Mouse (Mus musculus): Measurements from ENCODE around the gene Ndufs2. TPM values are rescaled to one million over a fixed set of nuclear protein-coding genes. Genes with fewer than 3 reads are reported as not detected.

Ndufs2 gene
- polyA plus RNA-seq, 1 experiment from 2014 or later: 255 TPM

- peak overlapping the region; percentile 53 for H3K4me2 ChIP-seq (replicated peaks; ENCODE audit: low read depth)
- no peak overlapping the region for H3K9ac ChIP-seq (ENCODE audit: low read depth, low read length)
- WGBS: 75% methylated on average over 3 of the region's 3 CpGs
- no peak for TF ChIP-seq CTCF (IDR thresholded peaks at IDR 0.05; ENCODE audit: low read depth)
- peak overlapping the region; percentile 85; the same call in 1 of the 2 replicates for H3K4me3 ChIP-seq (ENCODE audit: low read depth, low read length)
- no peaks in the 10 kb centered on the region for H3K9me3 ChIP-seq (ENCODE audit: control insufficient read depth)
- H3K27me3 ChIP-seq (replicated peaks; ENCODE audit: control insufficient read depth, insufficient read depth, low read length): peaks cover 7% of the 10 kb centered on the region; the same call in 1 of the 2 replicates
- H3K36me3 ChIP-seq (ENCODE audit: control insufficient read depth, insufficient read depth): peaks cover 15% of the 10 kb centered on the region
- ATAC-seq: no peak
- no peak overlapping the region for H3K27ac ChIP-seq (ENCODE audit: low read depth, low read length)
- H3K4me1 ChIP-seq (replicated peaks; ENCODE audit: control insufficient read depth, insufficient read depth, low read length): no peaks in the 10 kb centered on the region; the same call in 1 of the 2 replicates
These were observed 42.2 kb upstream of the Ndufs2 start for GRCm38 (mm10) chr1:171293351-171293750.

- H3K4me2 ChIP-seq (replicated peaks; ENCODE audit: low read depth): peak overlapping the region; percentile 86; the same call in 1 of the 2 replicates
- peaks cover 40% of the 10 kb centered on the region for H3K36me3 ChIP-seq (ENCODE audit: control insufficient read depth, insufficient read depth)
- no peak overlapping the region for H3K9ac ChIP-seq (ENCODE audit: low read depth, low read length)
- no peaks in the 10 kb centered on the region for H3K27me3 ChIP-seq (replicated peaks; ENCODE audit: control insufficient read depth, insufficient read depth, low read length)
- WGBS: 63% methylated on average over 4 of the region's 4 CpGs
- no peak for TF ChIP-seq CTCF (IDR thresholded peaks at IDR 0.05; ENCODE audit: low read depth)
- no peak overlapping the region for H3K4me3 ChIP-seq (ENCODE audit: low read depth, low read length)
- H3K27ac ChIP-seq (ENCODE audit: low read depth, low read length): no peak overlapping the region
- no peaks in the 10 kb centered on the region for H3K9me3 ChIP-seq (ENCODE audit: control insufficient read depth)
- ATAC-seq: no peak
- H3K4me1 ChIP-seq (replicated peaks; ENCODE audit: control insufficient read depth, insufficient read depth, low read length): no peaks in the 10 kb centered on the region; the same call in 1 of the 2 replicates
These were observed 37.1 kb upstream of the Ndufs2 start for GRCm38 (mm10) chr1:171288328-171288727.

GRCm38 (mm10) chr1:171287136-171288081, 36.2 kb upstream of the Ndufs2 start, which contains the start of gene Usp21:
Usp21 (minus strand) TSS chr1:171287991.
- Histone ChIP-seq H3K27me3 (replicated peaks; ENCODE audit: control insufficient read depth, insufficient read depth, low read length) (no peaks in the 10 kb centered on the region), H3K9me3 (ENCODE audit: control insufficient read depth) (no peaks in the 10 kb centered on the region), H3K4me3 (ENCODE audit: low read depth, low read length) (peak within 1 kb of the TSS; percentile 76), H3K4me2 (replicated peaks; ENCODE audit: low read depth) (peak within 1 kb of the TSS; percentile 86), H3K9ac (ENCODE audit: low read depth, low read length) (peak within 1 kb of the TSS; percentile 91), H3K4me1 (replicated peaks; ENCODE audit: control insufficient read depth, insufficient read depth, low read length) (no peaks in the 10 kb centered on the region; the same call in 1 of the 2 replicates), H3K36me3 (ENCODE audit: control insufficient read depth, insufficient read depth) (peaks cover 45% of the 10 kb centered on the region), H3K27ac (ENCODE audit: low read depth, low read length) (peak within 1 kb of the TSS; percentile 54)
- ATAC-seq: peak; percentile 88
- TF ChIP-seq CTCF (IDR thresholded peaks at IDR 0.05; ENCODE audit: low read depth): 0 out of 2 replicates have a peak, but pooled peaks have one; percentile 3
- WGBS: under 1% methylated on average over 49 of the region's 49 CpGs

- Histone ChIP-seq H3K9ac (ENCODE audit: low read depth, low read length) (no peak overlapping the region), H3K36me3 (ENCODE audit: control insufficient read depth, insufficient read depth) (peaks cover 49% of the 10 kb centered on the region), H3K9me3 (ENCODE audit: control insufficient read depth) (no peaks in the 10 kb centered on the region), H3K27me3 (replicated peaks; ENCODE audit: control insufficient read depth, insufficient read depth, low read length) (no peaks in the 10 kb centered on the region), H3K4me3 (ENCODE audit: low read depth, low read length) (no peak overlapping the region), H3K4me1 (replicated peaks; ENCODE audit: control insufficient read depth, insufficient read depth, low read length) (no peaks in the 10 kb centered on the region; the same call in 1 of the 2 replicates), H3K4me2 (replicated peaks; ENCODE audit: low read depth) (peak overlapping the region; percentile 86; the same call in 1 of the 2 replicates), H3K27ac (ENCODE audit: low read depth, low read length) (no peak overlapping the region)
- WGBS: 93% methylated on average over 19 of the region's 19 CpGs
- ATAC-seq: no peak
- no peak for TF ChIP-seq CTCF (IDR thresholded peaks at IDR 0.05; ENCODE audit: low read depth)
These were observed 35.3 kb upstream of the Ndufs2 start for GRCm38 (mm10) chr1:171286517-171286916.

GRCm38 (mm10) chr1:171285096-171285892, 34.1 kb upstream of the Ndufs2 start:
- no peak overlapping the region for H3K9ac ChIP-seq (ENCODE audit: low read depth, low read length)
- H3K27ac ChIP-seq (ENCODE audit: low read depth, low read length): 0 out of 2 replicates have a peak overlapping the region, but pooled peaks have one; percentile 21
- TF ChIP-seq CTCF (IDR thresholded peaks at IDR 0.05; ENCODE audit: low read depth): no peak
- no peak overlapping the region for H3K4me3 ChIP-seq (ENCODE audit: low read depth, low read length)
- peaks cover 49% of the 10 kb centered on the region for H3K36me3 ChIP-seq (ENCODE audit: control insufficient read depth, insufficient read depth)
- no peaks in the 10 kb centered on the region for H3K9me3 ChIP-seq (ENCODE audit: control insufficient read depth)
- H3K27me3 ChIP-seq (replicated peaks; ENCODE audit: control insufficient read depth, insufficient read depth, low read length): no peaks in the 10 kb centered on the region
- no peaks in the 10 kb centered on the region; the same call in 1 of the 2 replicates for H3K4me1 ChIP-seq (replicated peaks; ENCODE audit: control insufficient read depth, insufficient read depth, low read length)
- no peak for ATAC-seq
- H3K4me2 ChIP-seq (replicated peaks; ENCODE audit: low read depth): no peak overlapping the region; the same call in 1 of the 2 replicates
- 84% methylated on average over 20 of the region's 20 CpGs for WGBS
